Mouse (Mus musculus) kidney, adult 11 months (tissue): ENCODE data around the gene Gm20772.
"Not testable (repeated sequence)": the region's sequence is repeated elsewhere in the genome, so short reads cannot be mapped to it uniquely, and the experiment has no call there.

Experiments used
- DNase-seq: peaks from one replicate; pipeline ENCODE4 v3.0.0; 2022

The Gm20772 gene

DNA sequence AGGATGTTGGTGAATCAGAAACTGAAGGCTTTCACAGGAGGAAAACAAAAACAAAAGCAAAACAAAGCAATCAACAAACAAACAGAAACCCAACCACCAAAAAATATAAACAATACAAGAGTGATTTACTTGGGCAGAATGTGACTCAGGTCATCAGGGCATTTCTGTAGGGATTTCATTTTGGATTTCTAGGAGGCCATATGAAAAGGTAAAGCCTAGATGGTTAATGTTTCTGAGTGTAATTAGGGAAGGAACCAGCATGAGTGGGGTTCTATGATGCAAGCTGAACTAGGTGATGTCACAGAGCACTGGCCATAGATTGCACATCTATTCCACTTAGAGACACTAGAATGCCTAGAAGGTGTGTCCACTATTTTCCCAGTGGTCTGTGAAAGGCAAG, at the start of gene Gm20772, which contains the start of gene Gm20831:
TSS of gene Gm20772 (plus strand) at position 301 of the 400 bp plus-strand sequence.
TSS of gene Gm20831 (plus strand) at position 301 of the 400 bp plus-strand sequence.
- DNase-seq = not testable (repeated sequence)

GRCm38 (mm10) chrY:17846166-17846565, 28.4 kb upstream of the Gm20772 start, which contains the start of gene Gm21904:
Gene Gm21904 (minus strand): TSS chrY:17846266.
- not testable (repeated sequence) for DNase-seq
